Mouse (Mus musculus) bone marrow macrophage, adult 2 months (primary cell): Measurements from ENCODE around the gene Smok2b.
"Not testable (repeated sequence)": the region's sequence is repeated elsewhere in the genome, so short reads cannot be mapped to it uniquely, and the experiment has no call there.

Experiments used
- CTCF ChIP-seq: IDR thresholded peaks from 2 replicates; pipeline ENCODE4 v1.5.1; 2012; ENCODE audit warnings: low read depth, mild to moderate bottlenecking, low read length, moderate library complexity
- POLR2A ChIP-seq: IDR thresholded peaks from 2 replicates; pipeline ENCODE4 v1.6.1; 2012; ENCODE audit warnings: mild to moderate bottlenecking, low read depth, low read length, borderline replicate concordance

DNA sequence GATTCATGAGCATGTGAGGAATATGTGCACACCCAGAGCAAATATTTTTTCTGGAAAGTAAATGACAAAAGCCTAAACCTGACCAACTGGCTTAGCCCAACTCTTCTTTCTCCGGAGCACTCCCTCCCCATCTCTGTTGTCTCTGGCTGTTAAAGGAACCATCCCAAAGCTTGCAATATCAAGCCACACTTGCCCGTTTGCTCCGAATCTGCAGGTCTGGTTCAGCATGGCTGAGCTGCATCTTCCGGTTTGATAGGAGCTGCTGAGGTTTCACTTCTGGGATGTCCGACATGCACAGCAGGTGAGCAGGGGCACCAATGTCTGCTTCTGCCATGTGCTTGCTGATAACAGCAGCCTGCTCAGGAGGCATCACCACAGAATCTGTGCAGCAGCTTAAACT is 49.6 kb upstream of the Smok2b start:
- not testable (repeated sequence) for TF ChIP-seq POLR2A, CTCF
